Mouse (Mus musculus) intestine, embryonic 15.5 days (tissue): Measurements from ENCODE around the gene Phc2. TPM values are rescaled to one million over a fixed set of nuclear protein-coding genes. Genes with fewer than 3 reads are reported as not detected.

Source experiments
- ATAC-seq: fragments of 200-750 bp; cut with Nextera tagmentation; 2 replicates; pipeline ENCODE4 v1.8.0; 2017; ENCODE audit warnings: moderate TSS enrichment, moderate library complexity
- H3K27ac ChIP-seq: fragments of 300-500 bp; sonication (generic); 2 replicates; pipeline ENCODE4 v1.5.1; 2015; ENCODE audit warnings: mild to moderate bottlenecking, inconsistent platforms
- H3K27me3 ChIP-seq: fragments of 300-500 bp; sonication (generic); replicated peaks from 2 replicates; pipeline ENCODE4 v1.6.1; 2015; ENCODE audit warnings: inconsistent platforms
- H3K36me3 ChIP-seq: fragments of 300-500 bp; sonication (generic); 2 replicates; pipeline ENCODE4 v1.6.1; 2015; ENCODE audit warnings: inconsistent platforms
- H3K4me1 ChIP-seq: fragments of 300-500 bp; sonication (generic); replicated peaks from 2 replicates; pipeline ENCODE4 v1.6.1; 2015; ENCODE audit warnings: inconsistent platforms
- H3K4me2 ChIP-seq: fragments of 300-500 bp; sonication (generic); replicated peaks from 2 replicates; pipeline ENCODE4 v1.6.1; 2015; ENCODE audit warnings: mild to moderate bottlenecking, inconsistent platforms
- H3K4me3 ChIP-seq: fragments of 300-500 bp; sonication (generic); replicated peaks from 2 replicates; pipeline ENCODE4 v1.5.1; 2015; ENCODE audit warnings: inconsistent platforms
- H3K9ac ChIP-seq: fragments of 300-500 bp; sonication (generic); 2 replicates; pipeline ENCODE4 v1.6.1; 2015; ENCODE audit warnings: inconsistent platforms
- H3K9me3 ChIP-seq: fragments of 300-500 bp; sonication (generic); 2 replicates; pipeline ENCODE4 v1.6.1; 2016; ENCODE audit warnings: inconsistent platforms
- WGBS: fragments of 180-500 bp; shearing (Covaris S2); methylation state at CpG from one replicate; pipeline ENCODE4 v1.1.7; 2015; 5-methylcytosine and 5-hydroxymethylcytosine counted together
- polyA plus RNA-seq: library from polyadenylated mRNA; unstranded; fragments of >200 nt; fragmentation: Nextera tagmentation; extraction: Ambion mirVana; gene quantifications from 2 replicates; pipeline ENCODE4 v1.2.1, GENCODE M21; 2015

Phc2 gene
- polyA plus RNA-seq, 1 experiment from 2014 or later = 42.3 TPM

- no peak overlapping the region for H3K4me3 ChIP-seq
- no peaks in the 10 kb centered on the region for H3K27me3 ChIP-seq
- 0 out of 2 replicates have a peak, but pooled peaks cover 9% of the 10 kb centered on the region for H3K4me1 ChIP-seq
- no peak overlapping the region for H3K9ac ChIP-seq
- H3K9me3 ChIP-seq = no peaks in the 10 kb centered on the region
- H3K27ac ChIP-seq = no peak overlapping the region
- 94% methylated on average over 11 of the region's 11 CpGs for WGBS
- no peak overlapping the region for H3K4me2 ChIP-seq
- ATAC-seq = no peak
- peaks cover 40% of the 10 kb centered on the region for H3K36me3 ChIP-seq
These were observed 131.6 kb downstream of the Phc2 start for GRCm38 (mm10) chr4:128785921-128786654.

DNA sequence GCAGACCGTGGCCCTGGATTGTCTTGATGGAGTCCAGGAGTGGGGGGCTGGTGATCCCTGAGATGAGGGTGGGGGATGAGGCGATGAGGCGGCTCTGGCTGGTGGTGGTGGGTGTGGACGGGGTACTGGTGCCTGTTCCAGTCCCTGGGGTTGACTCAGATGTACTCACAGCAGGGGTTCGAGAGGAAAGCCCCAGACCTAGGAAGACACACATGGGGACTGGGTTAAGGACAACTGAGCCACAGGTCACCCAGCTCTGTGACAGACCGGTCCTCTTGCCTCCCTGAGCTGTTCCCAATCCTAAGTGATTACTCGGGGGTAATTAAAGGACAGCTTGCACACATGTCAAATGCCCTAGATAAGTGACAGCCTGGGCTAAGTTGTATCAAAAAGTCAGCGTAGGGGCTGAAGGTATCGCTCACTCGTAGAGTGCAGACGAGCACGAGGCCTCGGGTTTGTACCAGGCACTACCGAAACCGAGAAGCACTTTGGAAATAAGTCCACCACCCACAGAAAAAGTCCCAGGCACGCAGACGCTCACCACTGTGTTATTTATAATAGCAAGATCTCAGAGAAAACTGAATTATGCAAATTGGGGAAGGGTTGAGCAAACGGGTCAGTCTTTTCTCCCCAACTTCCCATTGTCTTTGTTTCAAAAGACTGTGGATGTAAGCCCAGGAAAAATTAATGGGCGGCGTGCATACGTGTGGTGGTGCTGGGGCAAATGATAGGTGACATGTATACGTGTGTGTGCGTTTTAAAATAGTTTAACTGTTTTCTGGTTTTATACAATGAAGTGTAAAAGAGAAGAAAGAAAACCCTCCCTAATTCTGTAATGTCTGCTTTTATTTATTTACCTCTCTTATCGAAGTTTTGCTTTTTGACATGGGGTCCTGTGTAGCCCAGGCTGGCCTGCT is 132.8 kb downstream of the Phc2 start:
- no peak overlapping the region for H3K27ac ChIP-seq
- no peak overlapping the region for H3K4me3 ChIP-seq
- H3K36me3 ChIP-seq = peaks cover 32% of the 10 kb centered on the region
- no peak overlapping the region for H3K9ac ChIP-seq
- H3K9me3 ChIP-seq = no peaks in the 10 kb centered on the region
- no peak overlapping the region for H3K4me2 ChIP-seq
- 0 out of 2 replicates have a peak, but pooled peaks cover 9% of the 10 kb centered on the region for H3K4me1 ChIP-seq
- H3K27me3 ChIP-seq = no peaks in the 10 kb centered on the region
- no peak for ATAC-seq
- 90% methylated on average over 24 of the region's 24 CpGs for WGBS

- ATAC-seq = no peak
- no peak overlapping the region for H3K27ac ChIP-seq
- 0 out of 2 replicates have a peak, but pooled peaks cover 9% of the 10 kb centered on the region for H3K4me1 ChIP-seq
- peaks cover 32% of the 10 kb centered on the region for H3K36me3 ChIP-seq
- 96% methylated on average over 4 of the region's 4 CpGs for WGBS
- no peak overlapping the region for H3K4me3 ChIP-seq
- no peaks in the 10 kb centered on the region for H3K9me3 ChIP-seq
- no peak overlapping the region for H3K9ac ChIP-seq
- H3K4me2 ChIP-seq = no peak overlapping the region
- H3K27me3 ChIP-seq = no peaks in the 10 kb centered on the region
These were observed 133.6 kb downstream of the Phc2 start for GRCm38 (mm10) chr4:128788108-128788507.

DNA sequence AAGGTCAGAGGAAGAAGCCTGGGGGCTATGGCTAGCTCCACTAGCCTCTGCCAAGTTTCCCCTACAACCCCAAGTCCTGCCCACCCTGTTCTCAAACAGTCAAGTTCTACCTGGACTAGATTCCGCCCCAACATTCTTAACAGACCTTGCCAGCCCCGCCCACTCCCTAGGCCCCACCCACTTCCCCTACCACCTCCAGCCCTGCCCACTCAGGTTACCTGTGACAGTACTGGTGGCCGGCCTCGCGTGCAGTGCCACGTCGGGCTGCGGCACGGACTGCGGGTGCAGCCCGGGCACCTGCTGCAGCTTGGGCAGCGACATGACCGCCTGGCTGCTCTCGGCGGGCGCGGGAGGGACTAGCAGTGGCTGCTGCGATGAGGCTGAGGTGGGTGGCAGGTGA is 135.1 kb downstream of the Phc2 start:
- Histone ChIP-seq H3K27ac (no peak overlapping the region), H3K4me1 (0 out of 2 replicates have a peak, but pooled peaks cover 9% of the 10 kb centered on the region), H3K27me3 (no peaks in the 10 kb centered on the region), H3K9me3 (no peaks in the 10 kb centered on the region), H3K9ac (no peak overlapping the region), H3K4me3 (peak overlapping the region; percentile 27), H3K4me2 (peak overlapping the region; percentile 51), H3K36me3 (peaks cover 23% of the 10 kb centered on the region)
- ATAC-seq = peak; percentile 86
- WGBS = 40% methylated on average over 18 of the region's 18 CpGs

DNA sequence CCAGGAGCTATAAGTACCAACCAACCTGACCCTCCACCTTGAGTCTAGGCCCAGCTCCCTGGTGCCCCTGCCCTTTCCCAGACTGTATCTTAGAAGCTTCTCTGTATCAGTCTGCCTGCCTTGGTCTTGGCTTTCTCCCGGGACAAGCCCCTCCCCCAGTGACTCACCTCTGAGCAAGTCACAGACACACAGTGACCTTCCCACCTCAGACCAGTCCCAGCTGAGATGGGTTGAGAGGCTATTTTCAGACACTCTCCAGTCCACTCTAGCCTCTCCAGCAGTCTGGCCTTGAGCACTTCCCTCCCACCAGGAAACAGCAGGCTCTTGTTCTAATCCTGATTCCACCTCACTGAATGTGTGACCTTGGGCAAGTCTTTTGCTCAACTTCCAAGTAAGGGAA is 139.2 kb downstream of the Phc2 start:
- no peak for ATAC-seq
- Histone ChIP-seq H3K4me2 (no peak overlapping the region), H3K4me1 (peaks cover 22% of the 10 kb centered on the region), H3K27ac (no peak overlapping the region), H3K9me3 (no peaks in the 10 kb centered on the region), H3K4me3 (no peak overlapping the region), H3K27me3 (no peaks in the 10 kb centered on the region), H3K36me3 (no peaks in the 10 kb centered on the region), H3K9ac (no peak overlapping the region)
- 23% methylated on average over 1 of the region's 1 CpGs for WGBS

DNA sequence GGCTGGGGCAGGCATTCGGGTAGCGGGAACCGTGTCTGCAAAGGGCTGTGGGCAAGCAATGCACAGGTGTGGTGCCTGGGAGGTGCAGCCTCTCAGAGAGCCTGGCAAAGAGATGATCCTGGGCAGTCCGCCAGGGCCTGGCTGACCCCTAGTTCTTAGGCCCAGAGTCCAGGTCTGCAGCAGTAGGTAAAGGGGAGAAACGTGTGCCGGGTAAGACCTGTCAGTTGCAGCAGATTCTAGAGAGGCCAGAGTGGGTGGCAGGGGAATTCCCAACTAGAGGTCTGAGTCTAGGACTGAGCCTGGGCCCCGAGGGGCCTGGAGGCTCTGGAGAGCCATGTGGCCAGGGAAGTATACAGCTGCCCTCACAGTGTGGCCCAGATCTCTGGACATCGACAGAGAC is 139.7 kb downstream of the Phc2 start:
- ATAC-seq = no peak
- Histone ChIP-seq H3K4me3 (no peak overlapping the region), H3K36me3 (no peaks in the 10 kb centered on the region), H3K4me2 (no peak overlapping the region), H3K27me3 (no peaks in the 10 kb centered on the region), H3K27ac (no peak overlapping the region), H3K4me1 (peaks cover 22% of the 10 kb centered on the region), H3K9me3 (no peaks in the 10 kb centered on the region), H3K9ac (no peak overlapping the region)
- WGBS = 80% methylated on average over 8 of the region's 8 CpGs

GRCm38 (mm10) chr4:128795596-128795995 is 141.1 kb downstream of the Phc2 start:
- Histone ChIP-seq H3K4me2 (no peak overlapping the region), H3K4me3 (no peak overlapping the region), H3K36me3 (no peaks in the 10 kb centered on the region), H3K27me3 (no peaks in the 10 kb centered on the region), H3K9ac (no peak overlapping the region), H3K9me3 (no peaks in the 10 kb centered on the region), H3K4me1 (peaks cover 16% of the 10 kb centered on the region), H3K27ac (no peak overlapping the region)
- 15% methylated on average over 9 of the region's 9 CpGs for WGBS
- ATAC-seq = peak; percentile 59

GRCm38 (mm10) chr4:128796788-128797187 is 142.3 kb downstream of the Phc2 start:
- H3K4me1 ChIP-seq = peaks cover 16% of the 10 kb centered on the region

DNA sequence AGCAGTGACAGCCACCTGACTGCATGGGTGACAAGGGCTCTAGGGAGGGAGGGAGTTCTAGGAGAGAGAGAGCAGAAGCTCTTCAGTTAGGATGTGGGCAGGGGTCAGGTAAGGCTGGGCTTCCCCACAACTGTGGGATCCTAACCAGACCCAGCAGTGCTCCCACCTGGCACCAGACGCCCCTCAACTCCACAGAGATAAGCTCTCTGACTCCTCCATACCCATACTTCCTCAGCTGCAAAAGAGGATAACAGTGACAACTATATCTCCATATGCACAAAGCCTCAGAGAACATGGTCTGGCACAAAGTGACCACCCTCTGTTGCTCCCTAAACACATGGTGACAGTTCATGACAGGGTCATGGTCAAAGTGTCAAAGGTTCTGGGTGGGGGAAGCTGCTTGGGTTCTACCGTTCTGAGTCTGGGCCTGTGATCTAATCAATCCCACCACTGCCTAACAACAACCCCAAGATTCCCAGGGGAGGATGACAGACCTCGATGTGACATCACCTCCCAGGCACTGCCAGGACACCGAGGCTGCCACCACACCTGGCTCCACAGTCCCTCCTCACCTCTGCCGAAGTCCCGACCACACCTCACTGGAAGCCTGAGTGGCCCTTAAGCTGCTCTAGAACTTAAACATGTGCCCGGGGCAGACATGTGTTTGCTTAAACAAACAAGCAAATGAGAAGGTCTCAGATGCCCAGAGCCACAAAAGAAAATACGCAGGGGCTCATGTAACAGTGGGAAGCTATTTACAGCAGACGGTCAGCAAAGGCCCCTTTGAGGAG is 147.4 kb downstream of the Phc2 start:
- Histone ChIP-seq H3K36me3 (no peaks in the 10 kb centered on the region), H3K27ac (no peak overlapping the region), H3K9ac (no peak overlapping the region), H3K9me3 (no peaks in the 10 kb centered on the region), H3K27me3 (no peaks in the 10 kb centered on the region), H3K4me3 (no peak overlapping the region), H3K4me1 (peaks cover 33% of the 10 kb centered on the region), H3K4me2 (no peak overlapping the region)
- ATAC-seq = no peak
- 51% methylated on average over 9 of the region's 9 CpGs for WGBS

More at GRCm38 (mm10) chr4:128796788-128797187, 142.3 kb downstream of the Phc2 start:
- no peaks in the 10 kb centered on the region for H3K36me3 ChIP-seq
- H3K27ac ChIP-seq = no peak overlapping the region
- 84% methylated on average over 8 of the region's 8 CpGs for WGBS
- no peaks in the 10 kb centered on the region for H3K9me3 ChIP-seq
- no peak overlapping the region for H3K4me2 ChIP-seq
- no peak overlapping the region for H3K4me3 ChIP-seq
- no peaks in the 10 kb centered on the region for H3K27me3 ChIP-seq
- no peak for ATAC-seq
- H3K9ac ChIP-seq = no peak overlapping the region

Other genes starting within 250 kb of the Phc2 start
- gene Zscan20, start 44.6 kb upstream of the Phc2 start, polyA plus RNA-seq = 2.5 and 3.5 TPM in 2 replicates
- gene Tlr12, start 36.1 kb upstream of the Phc2 start, polyA plus RNA-seq = 2.2 and 2.4 TPM in 2 replicates
- gene A3galt2, start 100.7 kb downstream of the Phc2 start, polyA plus RNA-seq = 0.08 and 0.13 TPM in 2 replicates
- gene Zfp362, start 151.3 kb downstream of the Phc2 start, polyA plus RNA-seq = 22.8 and 23.5 TPM in 2 replicates
- gene Trim62, start 228.9 kb downstream of the Phc2 start, polyA plus RNA-seq = 3.5 and 3.8 TPM in 2 replicates